Mouse (Mus musculus) intestine, embryonic 16.5 days (tissue): Measurements from ENCODE around the gene Oat. TPM values are rescaled to one million over a fixed set of nuclear protein-coding genes. Genes with fewer than 3 reads are reported as not detected.

ENCODE experiments used
- ATAC-seq: fragments of 200-750 bp; cut with Nextera tagmentation; 2 replicates; pipeline ENCODE4 v1.8.0; 2017; ENCODE audit warnings: moderate TSS enrichment, moderate library complexity
- H3K27ac ChIP-seq: fragments of 300-500 bp; sonication (generic); 2 replicates; pipeline ENCODE4 v1.5.1; 2014; ENCODE audit warnings: mild to moderate bottlenecking, low read length
- H3K27me3 ChIP-seq: fragments of 300-500 bp; sonication (generic); replicated peaks from 2 replicates; pipeline ENCODE4 v1.6.1; 2014; ENCODE audit warnings: low read length, control low read depth, mixed read lengths; ENCODE audit not compliant: control insufficient read depth, insufficient read depth
- H3K36me3 ChIP-seq: fragments of 300-500 bp; sonication (generic); 2 replicates; pipeline ENCODE4 v1.6.1; 2014; ENCODE audit warnings: low read length, control low read depth; ENCODE audit not compliant: control insufficient read depth, insufficient read depth
- H3K4me1 ChIP-seq: fragments of 300-500 bp; sonication (generic); 2 replicates; pipeline ENCODE4 v1.6.1; 2014; ENCODE audit warnings: low read length, control low read depth, mixed read lengths; ENCODE audit not compliant: control insufficient read depth, insufficient read depth
- H3K4me2 ChIP-seq: fragments of 300-500 bp; sonication (generic); 2 replicates; pipeline ENCODE4 v1.6.1; 2014; ENCODE audit warnings: low read depth, low read length, control low read depth
- H3K4me3 ChIP-seq: fragments of 300-500 bp; sonication (generic); 2 replicates; pipeline ENCODE4 v1.5.1; 2014; ENCODE audit warnings: mild to moderate bottlenecking, low read length
- H3K9ac ChIP-seq: fragments of 300-500 bp; sonication (generic); 2 replicates; pipeline ENCODE4 v1.6.1; 2014; ENCODE audit warnings: low read depth, low read length
- H3K9me3 ChIP-seq: fragments of 300-500 bp; sonication (generic); 2 replicates; pipeline ENCODE4 v1.6.1; 2016; ENCODE audit warnings: low read length, control low read depth; ENCODE audit not compliant: control insufficient read depth
- WGBS: fragments of 180-500 bp; shearing (Covaris S2); extraction: QIAGEN DNeasy Blood & Tissue Kit; methylation state at CpG from one replicate; pipeline ENCODE4 v1.1.7; 2014; 5-methylcytosine and 5-hydroxymethylcytosine counted together
- polyA plus RNA-seq: library from polyadenylated mRNA; unstranded; fragments of >200 nt; fragmentation: Nextera tagmentation; extraction: Ambion mirVana; gene quantifications from 2 replicates; pipeline ENCODE4 v1.2.1, GENCODE M21; 2015

Oat gene
- polyA plus RNA-seq, 1 experiment from 2014 or later, result 1,956 TPM

GRCm38 (mm10) chr7:132529206-132529605 lies 47.0 kb downstream of the Oat start:
- no peaks in the 10 kb centered on the region for H3K27me3 ChIP-seq
- no peak overlapping the region for H3K4me2 ChIP-seq
- no peaks in the 10 kb centered on the region for H3K9me3 ChIP-seq
- H3K4me1 ChIP-seq, result 0 out of 2 replicates have a peak, but pooled peaks cover 5% of the 10 kb centered on the region
- H3K36me3 ChIP-seq, result no peaks in the 10 kb centered on the region
- WGBS, result 79% methylated on average over 3 of the region's 3 CpGs
- H3K9ac ChIP-seq, result no peak overlapping the region
- H3K27ac ChIP-seq, result no peak overlapping the region
- ATAC-seq, result no peak
- no peak overlapping the region for H3K4me3 ChIP-seq

- 0 out of 2 replicates have a peak overlapping the region, but pooled peaks have one; percentile 10 for H3K27ac ChIP-seq
- H3K4me3 ChIP-seq, result no peak overlapping the region
- no peaks in the 10 kb centered on the region for H3K27me3 ChIP-seq
- peak; percentile 92 for ATAC-seq
- 47% methylated on average over 7 of the region's 7 CpGs for WGBS
- H3K9me3 ChIP-seq, result no peaks in the 10 kb centered on the region
- no peak overlapping the region for H3K9ac ChIP-seq
- H3K36me3 ChIP-seq, result no peaks in the 10 kb centered on the region
- no peak overlapping the region for H3K4me2 ChIP-seq
- peaks cover 18% of the 10 kb centered on the region for H3K4me1 ChIP-seq
These were observed 62.7 kb downstream of the Oat start for GRCm38 (mm10) chr7:132513419-132513982.

GRCm38 (mm10) chr7:132509110-132509509 lies 67.1 kb downstream of the Oat start:
- Histone ChIP-seq H3K27me3 (no peaks in the 10 kb centered on the region), H3K4me3 (no peak overlapping the region), H3K4me1 (peaks cover 17% of the 10 kb centered on the region), H3K9me3 (no peaks in the 10 kb centered on the region), H3K4me2 (no peak overlapping the region), H3K36me3 (no peaks in the 10 kb centered on the region), H3K27ac (no peak overlapping the region), H3K9ac (no peak overlapping the region)
- 63% methylated on average over 2 of the region's 2 CpGs for WGBS
- no peak for ATAC-seq

Other genes starting within 250 kb of the Oat start
- gene Nkx1-2, start 23.2 kb upstream of the Oat start, polyA plus RNA-seq, result 0.59 and 0.70 TPM in 2 replicates
- gene Lhpp, start 34.2 kb upstream of the Oat start, polyA plus RNA-seq, result 47.8 and 54.7 TPM in 2 replicates
- gene Fam53b, start 237.5 kb upstream of the Oat start, polyA plus RNA-seq, result 22.2 and 23.7 TPM in 2 replicates